Mouse (Mus musculus): ENCODE measurements around the gene Sub1. TPM values are rescaled to one million over a fixed set of nuclear protein-coding genes. Genes with fewer than 3 reads are reported as not detected.

Sub1 gene
- polyA plus RNA-seq (2015; fragmentation: Nextera tagmentation; extraction: Ambion mirVana), result 499 and 501 TPM in 2 replicates

DNA sequence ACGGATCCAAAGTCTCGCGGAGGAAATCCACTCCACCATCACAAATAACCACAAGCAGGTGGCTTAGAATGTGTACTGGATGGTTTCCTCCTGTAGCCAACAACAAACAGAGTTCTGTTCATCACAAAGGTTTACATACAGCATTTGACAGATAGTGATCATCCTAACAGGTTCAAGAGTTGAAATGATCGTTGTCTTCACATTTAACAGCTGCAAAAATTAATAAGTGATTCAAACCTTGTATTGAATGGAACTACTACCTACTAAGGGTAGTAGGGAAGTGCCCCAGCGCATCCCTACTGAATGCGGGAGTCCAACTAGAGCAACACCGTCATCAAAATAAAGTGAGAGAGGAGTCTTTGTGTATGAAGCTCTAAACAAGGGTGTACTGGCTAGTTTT is at the start of gene Sub1:
Sub1 (minus strand) TSS at position 101 of the 400 bp plus-strand sequence.

Other genes with a start within 250 kb of the Sub1 start
- 0.28 and 0.53 TPM in 2 replicates for gene Npr3, start 89.7 kb downstream of the Sub1 start, polyA plus RNA-seq (2015; fragmentation: Nextera tagmentation; extraction: Ambion mirVana)
- 43.3 and 49.6 TPM in 2 replicates for gene Zfr, start 120.8 kb upstream of the Sub1 start, polyA plus RNA-seq (2015; fragmentation: Nextera tagmentation; extraction: Ambion mirVana)
- 6.3 and 7.7 TPM in 2 replicates for gene Mtmr12, start 208.0 kb upstream of the Sub1 start, polyA plus RNA-seq (2015; fragmentation: Nextera tagmentation; extraction: Ambion mirVana)